Mouse (Mus musculus) forebrain, embryonic 11.5 days (tissue): ENCODE data around the gene Gm10282. TPM values are rescaled to one million over a fixed set of nuclear protein-coding genes. Genes with fewer than 3 reads are reported as not detected.
A peak's percentile ranks its signal among the peaks of the same experiment; 100 is the strongest.

Experiments
- ATAC-seq: fragments of 200-750 bp; cut with Nextera tagmentation; replicated peaks from 2 replicates; pipeline ENCODE4 v1.8.0; 2017; ENCODE audit warnings: moderate TSS enrichment; ENCODE audit not compliant: low FRiP score
- DNase-seq: peaks from one replicate; pipeline ENCODE4 v3.0.0-alpha.2; 2017; ENCODE audit warnings: low spot score
- H3K27ac ChIP-seq: fragments of 300-500 bp; sonication (generic); 2 replicates; pipeline ENCODE4 v1.5.1; 2014; ENCODE audit warnings: low read depth, low read length
- H3K27me3 ChIP-seq: fragments of 300-500 bp; sonication (generic); 2 replicates; pipeline ENCODE4 v1.6.1; 2014; ENCODE audit warnings: mild to moderate bottlenecking, low read length, mixed read lengths; ENCODE audit not compliant: control insufficient read depth, insufficient read depth
- H3K36me3 ChIP-seq: fragments of 300-500 bp; sonication (generic); 2 replicates; pipeline ENCODE4 v1.6.1; 2014; ENCODE audit warnings: mild to moderate bottlenecking, low read length, moderate library complexity, mixed read lengths; ENCODE audit not compliant: control insufficient read depth, insufficient read depth
- H3K4me1 ChIP-seq: fragments of 300-500 bp; sonication (generic); replicated peaks from 2 replicates; pipeline ENCODE4 v1.6.1; 2014; ENCODE audit warnings: low read length, mixed read lengths; ENCODE audit not compliant: control insufficient read depth, insufficient read depth
- H3K4me2 ChIP-seq: fragments of 300-500 bp; sonication (generic); 2 replicates; pipeline ENCODE4 v1.6.1; 2014; ENCODE audit warnings: low read depth, mild to moderate bottlenecking, low read length, moderate library complexity, mixed read lengths; ENCODE audit not compliant: severe bottlenecking
- H3K4me3 ChIP-seq: fragments of 300-500 bp; sonication (generic); 2 replicates; pipeline ENCODE4 v1.5.1; 2014; ENCODE audit warnings: low read depth, low read length
- H3K9ac ChIP-seq: fragments of 300-500 bp; sonication (generic); 2 replicates; pipeline ENCODE4 v1.6.1; 2014; ENCODE audit warnings: low read length
- H3K9me3 ChIP-seq: fragments of 300-500 bp; sonication (generic); 2 replicates; pipeline ENCODE4 v1.6.1; 2016; ENCODE audit warnings: low read length, mixed read lengths; ENCODE audit not compliant: control insufficient read depth
- WGBS: fragments of 180-500 bp; shearing (Covaris S2); extraction: QIAGEN DNeasy Blood & Tissue Kit; methylation state at CpG from one replicate; pipeline ENCODE4 v1.1.7; 2014; 5-methylcytosine and 5-hydroxymethylcytosine counted together
- polyA plus RNA-seq: library from polyadenylated mRNA; unstranded; fragments of >200 nt; fragmentation: Nextera tagmentation; extraction: Ambion mirVana; gene quantifications from 2 replicates; pipeline ENCODE4 v1.2.1, GENCODE M21; 2014

Gene Gm10282
- polyA plus RNA-seq, 1 experiment from 2014 or later, result 48.2 TPM

GRCm38 (mm10) chr8:72266671-72267070, 38.4 kb downstream of the Gm10282 start:
- Histone ChIP-seq H3K4me3 (no peak overlapping the region), H3K27me3 (no peaks in the 10 kb centered on the region), H3K4me1 (no peaks in the 10 kb centered on the region), H3K9ac (no peak overlapping the region), H3K27ac (no peak overlapping the region), H3K4me2 (no peak overlapping the region), H3K9me3 (no peaks in the 10 kb centered on the region), H3K36me3 (no peaks in the 10 kb centered on the region)
- no peak for ATAC-seq
- DNase-seq, result no peak

DNA sequence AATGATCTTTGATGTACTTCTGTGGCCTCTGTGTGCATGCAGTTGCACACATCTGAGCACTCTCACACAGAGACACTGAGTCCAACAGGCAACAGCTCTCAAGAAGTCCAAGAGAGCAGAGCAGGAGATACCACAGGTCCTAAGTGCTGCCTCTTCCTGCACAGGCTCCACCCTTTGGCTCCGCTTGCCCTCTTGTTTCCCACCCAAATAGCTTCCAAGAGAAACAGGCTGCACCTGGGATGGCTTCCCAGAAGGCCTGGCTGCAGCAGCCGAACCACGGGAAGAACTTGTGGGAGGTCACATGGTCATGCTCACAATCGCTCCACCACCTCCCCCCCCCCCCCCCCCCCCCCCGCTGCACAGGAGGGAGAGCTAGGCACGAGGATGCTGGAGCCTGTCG, 39.7 kb downstream of the Gm10282 start:
- ATAC-seq, result no peak
- H3K9ac ChIP-seq, result no peak overlapping the region
- no peak overlapping the region for H3K4me3 ChIP-seq
- no peaks in the 10 kb centered on the region for H3K27me3 ChIP-seq
- 76% methylated on average over 4 of the region's 7 CpGs for WGBS
- no peak for DNase-seq
- H3K27ac ChIP-seq, result no peak overlapping the region
- no peaks in the 10 kb centered on the region for H3K9me3 ChIP-seq
- H3K4me1 ChIP-seq, result no peaks in the 10 kb centered on the region
- no peak overlapping the region for H3K4me2 ChIP-seq
- no peaks in the 10 kb centered on the region for H3K36me3 ChIP-seq

GRCm38 (mm10) chr8:72263451-72263850, 41.6 kb downstream of the Gm10282 start:
- H3K9me3 ChIP-seq, result no peaks in the 10 kb centered on the region
- ATAC-seq (no peak), DNase-seq (no peak)
- H3K4me3 ChIP-seq, result no peak overlapping the region
- H3K27ac ChIP-seq, result no peak overlapping the region
- H3K9ac ChIP-seq, result no peak overlapping the region
- H3K27me3 ChIP-seq, result no peaks in the 10 kb centered on the region
- 77% methylated on average over 7 of the region's 7 CpGs for WGBS
- H3K4me1 ChIP-seq, result no peaks in the 10 kb centered on the region
- H3K4me2 ChIP-seq, result no peak overlapping the region
- H3K36me3 ChIP-seq, result no peaks in the 10 kb centered on the region

GRCm38 (mm10) chr8:72262756-72263155, 42.3 kb downstream of the Gm10282 start:
- 87% methylated on average over 2 of the region's 2 CpGs for WGBS
- Histone ChIP-seq H3K36me3 (no peaks in the 10 kb centered on the region), H3K27me3 (no peaks in the 10 kb centered on the region), H3K27ac (no peak overlapping the region), H3K9ac (no peak overlapping the region), H3K4me3 (no peak overlapping the region), H3K4me1 (no peaks in the 10 kb centered on the region), H3K4me2 (no peak overlapping the region), H3K9me3 (no peaks in the 10 kb centered on the region)
- ATAC-seq, result no peak
- no peak for DNase-seq

DNA sequence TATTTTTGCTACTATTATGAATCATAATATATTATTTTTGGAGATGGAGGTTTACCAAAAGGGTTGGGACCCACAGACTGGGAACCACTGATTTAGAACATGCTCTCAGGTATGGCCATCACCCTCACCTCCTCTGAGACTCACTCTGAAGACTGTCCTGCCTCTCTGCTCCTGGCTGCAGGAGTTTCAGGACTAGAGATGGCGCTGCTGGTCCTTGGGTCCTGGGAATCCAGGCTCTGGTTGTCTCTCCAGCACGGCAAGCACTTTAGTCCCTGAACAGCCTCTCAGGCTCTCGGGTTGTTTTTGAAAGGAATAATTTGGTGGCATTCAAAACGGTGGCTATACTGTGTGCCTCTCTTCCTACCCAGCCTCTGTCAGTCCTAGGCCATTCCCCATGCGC, 43.2 kb downstream of the Gm10282 start:
- Histone ChIP-seq H3K4me1 (no peaks in the 10 kb centered on the region), H3K4me2 (no peak overlapping the region), H3K27ac (no peak overlapping the region), H3K9me3 (no peaks in the 10 kb centered on the region), H3K9ac (no peak overlapping the region), H3K27me3 (no peaks in the 10 kb centered on the region), H3K4me3 (no peak overlapping the region), H3K36me3 (no peaks in the 10 kb centered on the region)
- 41% methylated on average over 5 of the region's 5 CpGs for WGBS
- DNase-seq (no peak), ATAC-seq (no peak)

GRCm38 (mm10) chr8:72261431-72261830, 43.6 kb downstream of the Gm10282 start:
- no peak overlapping the region for H3K4me2 ChIP-seq
- H3K27me3 ChIP-seq, result no peaks in the 10 kb centered on the region
- no peak overlapping the region for H3K27ac ChIP-seq
- H3K36me3 ChIP-seq, result no peaks in the 10 kb centered on the region
- no peaks in the 10 kb centered on the region for H3K9me3 ChIP-seq
- H3K9ac ChIP-seq, result no peak overlapping the region
- ATAC-seq (no peak), DNase-seq (no peak)
- H3K4me1 ChIP-seq, result no peaks in the 10 kb centered on the region
- no peak overlapping the region for H3K4me3 ChIP-seq

DNA sequence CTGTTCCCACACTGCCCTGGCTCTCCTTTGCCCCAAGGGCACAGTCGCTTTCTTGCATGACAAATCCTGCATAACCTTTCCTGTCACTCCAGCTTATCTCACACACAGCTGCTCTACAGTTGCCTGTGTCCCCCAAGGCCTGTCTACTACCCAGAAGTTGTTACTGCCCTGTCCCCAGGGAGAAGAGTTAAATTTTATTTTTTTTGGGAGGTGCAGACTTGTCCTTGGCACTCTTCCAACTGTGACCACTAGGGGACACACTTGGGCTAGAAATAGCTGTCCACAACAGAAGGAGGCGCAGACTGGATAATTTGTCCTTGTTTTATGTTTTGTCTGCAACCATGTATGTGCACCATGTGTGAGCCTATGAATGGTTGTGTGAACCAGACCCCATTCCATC, 44.0 kb downstream of the Gm10282 start:
- no peaks in the 10 kb centered on the region for H3K27me3 ChIP-seq
- WGBS, result 34% methylated on average over 2 of the region's 2 CpGs
- no peak overlapping the region for H3K4me3 ChIP-seq
- H3K9ac ChIP-seq, result no peak overlapping the region
- no peaks in the 10 kb centered on the region for H3K36me3 ChIP-seq
- ATAC-seq (peak; percentile 44; the same call in 1 of the 2 replicates), DNase-seq (peak; percentile 78)
- no peak overlapping the region for H3K27ac ChIP-seq
- no peaks in the 10 kb centered on the region for H3K9me3 ChIP-seq
- no peak overlapping the region for H3K4me2 ChIP-seq
- no peaks in the 10 kb centered on the region for H3K4me1 ChIP-seq

- Histone ChIP-seq H3K4me2 (no peak overlapping the region), H3K4me3 (no peak overlapping the region), H3K27ac (no peak overlapping the region), H3K9ac (no peak overlapping the region), H3K4me1 (no peaks in the 10 kb centered on the region), H3K27me3 (no peaks in the 10 kb centered on the region), H3K36me3 (no peaks in the 10 kb centered on the region; the same call in 1 of the 2 replicates), H3K9me3 (no peaks in the 10 kb centered on the region)
- 62% methylated on average over 4 of the region's 4 CpGs for whole genome bisulfite sequencing
- no peak for DNase-seq
- ATAC-seq, result 0 out of 2 replicates have a peak, but pooled peaks have one; percentile 18
These were observed 44.5 kb downstream of the Gm10282 start for GRCm38 (mm10) chr8:72260585-72260984.

- 74% methylated on average over 2 of the region's 2 CpGs for WGBS
- no peaks in the 10 kb centered on the region for H3K27me3 ChIP-seq
- H3K4me2 ChIP-seq, result no peak overlapping the region
- no peaks in the 10 kb centered on the region for H3K4me1 ChIP-seq
- H3K9me3 ChIP-seq, result no peaks in the 10 kb centered on the region
- H3K36me3 ChIP-seq, result no peaks in the 10 kb centered on the region; the same call in 1 of the 2 replicates
- DNase-seq (no peak), ATAC-seq (no peak)
- H3K27ac ChIP-seq, result no peak overlapping the region
- no peak overlapping the region for H3K9ac ChIP-seq
- no peak overlapping the region for H3K4me3 ChIP-seq
These were observed 45.2 kb downstream of the Gm10282 start for GRCm38 (mm10) chr8:72259862-72260261.
